Mouse (Mus musculus) heart, adult 2 months (tissue): Measurements from ENCODE around the gene Uhrf1. TPM values are rescaled to one million over a fixed set of nuclear protein-coding genes. Genes with fewer than 3 reads are reported as not detected.

ENCODE experiments used
- DNase-seq, 2 experiments: peaks; one replicate each; pipeline ENCODE4 v3.0.0; 2021
- H3K27ac ChIP-seq: fragments of 200-600 bp; 2 replicates; pipeline ENCODE4 v1.8.1; 2022
- H3K27me3 ChIP-seq: fragments of 200-500 bp; 2 replicates; pipeline ENCODE4 v1.6.1; 2012; ENCODE audit warnings: mild to moderate bottlenecking, low read length, inconsistent platforms, mixed read lengths; ENCODE audit not compliant: control insufficient read depth, insufficient read depth
- H3K36me3 ChIP-seq: fragments of 200-500 bp; 2 replicates; pipeline ENCODE4 v1.6.1; 2012; ENCODE audit warnings: low read length, inconsistent platforms; ENCODE audit not compliant: control insufficient read depth, insufficient read depth
- H3K4me1 ChIP-seq: fragments of 200-500 bp; 2 replicates; pipeline ENCODE4 v1.6.1; 2011; ENCODE audit warnings: low read length; ENCODE audit not compliant: control insufficient read depth, insufficient read depth
- H3K4me3 ChIP-seq: fragments of 200-600 bp; 2 replicates; pipeline ENCODE4 v1.8.1; 2022
- H3K79me2 ChIP-seq: fragments of 200-500 bp; replicated peaks from 2 replicates; pipeline ENCODE4 v1.6.1; 2012; ENCODE audit warnings: mild to moderate bottlenecking, inconsistent platforms, low read length, moderate library complexity, mixed read lengths; ENCODE audit not compliant: control insufficient read depth, insufficient read depth
- H3K9ac ChIP-seq: fragments of 200-500 bp; 2 replicates; pipeline ENCODE4 v1.6.1; 2012; ENCODE audit warnings: low read depth, mild to moderate bottlenecking, control low read depth, inconsistent platforms, low read length, mixed read lengths
- CTCF ChIP-seq: fragments of 200-600 bp; IDR thresholded peaks from 2 replicates; pipeline ENCODE4 v1.8.1; 2022; ENCODE audit warnings: antibody characterized with exemption, mild to moderate bottlenecking, moderate library complexity
- EP300 ChIP-seq: fragments of 200-500 bp; IDR thresholded peaks from 2 replicates; pipeline ENCODE4 v1.6.1; 2011; ENCODE audit warnings: low read depth, low read length, control low read depth; ENCODE audit not compliant: insufficient read depth
- POLR2A ChIP-seq: fragments of 200-500 bp; IDR thresholded peaks from 2 replicates; pipeline ENCODE4 v1.6.1; 2011; ENCODE audit warnings: mild to moderate bottlenecking, low read depth, low read length, control low read depth; ENCODE audit not compliant: insufficient read depth
- WGBS: fragments of 180-500 bp; shearing (Covaris S2); methylation state at CpG from one replicate; pipeline ENCODE4 v1.1.7; 2018; 5-methylcytosine and 5-hydroxymethylcytosine counted together
- intact Hi-C: fragments of 180-260 bp; cut with DNase I; formaldehyde crosslinking; loops from one replicate; pipeline ENCODE4 v1.15.1; 2025
- polyA plus RNA-seq: library from polyadenylated mRNA; depleted of rRNA; stranded (reverse); fragments of >200 nt; gene quantifications from 2 replicates; pipeline ENCODE4 v1.2.3, GENCODE M21; 2012
- total RNA-seq, 2 experiments: library from RNA; stranded (reverse); gene quantifications; 2 replicates each; pipeline ENCODE4 v1.2.3; 2021

Uhrf1 gene
- total and polyA plus RNA-seq, 3 experiments: 1.2 to 2.4 (median 2.0) TPM

- H3K9ac ChIP-seq: no peak overlapping the region
- no peak for DNase-seq
- H3K4me3 ChIP-seq: no peak overlapping the region
- WGBS: 69% methylated on average over 4 of the region's 4 CpGs
- no peak for TF ChIP-seq CTCF
- TF ChIP-seq EP300: no peak
- no peak for TF ChIP-seq POLR2A
- H3K27ac ChIP-seq: no peak overlapping the region
- H3K36me3 ChIP-seq: no peaks in the 10 kb centered on the region
- intact Hi-C loops: no loop called here
- H3K27me3 ChIP-seq: no peaks in the 10 kb centered on the region
- peaks cover 4% of the 10 kb centered on the region for H3K79me2 ChIP-seq
- no peaks in the 10 kb centered on the region for H3K4me1 ChIP-seq
These were observed 45.0 kb downstream of the Uhrf1 start for GRCm38 (mm10) chr17:56348128-56348527.

- Histone ChIP-seq H3K4me3 (no peak overlapping the region), H3K79me2 (peaks cover 4% of the 10 kb centered on the region), H3K36me3 (no peaks in the 10 kb centered on the region), H3K9ac (no peak overlapping the region), H3K27me3 (no peaks in the 10 kb centered on the region), H3K4me1 (no peaks in the 10 kb centered on the region), H3K27ac (no peak overlapping the region)
- no peak for DNase-seq
- TF ChIP-seq POLR2A (no peak), EP300 (no peak), CTCF (no peak)
- intact Hi-C loops: no loop called here
These were observed 45.5 kb downstream of the Uhrf1 start for GRCm38 (mm10) chr17:56348586-56348985.

- peak; percentile 91 for TF ChIP-seq CTCF
- peak; percentile 87; the same call in 1 of the 2 replicates for TF ChIP-seq EP300
- no peak for TF ChIP-seq POLR2A
- peak; percentile 73 to 88 for DNase-seq
- Histone ChIP-seq H3K36me3 (no peaks in the 10 kb centered on the region), H3K4me1 (no peaks in the 10 kb centered on the region), H3K9ac (no peak overlapping the region), H3K79me2 (no peaks in the 10 kb centered on the region), H3K27ac (no peak overlapping the region), H3K27me3 (no peaks in the 10 kb centered on the region), H3K4me3 (no peak overlapping the region)
- 21% methylated on average over 2 of the region's 2 CpGs for WGBS
- intact Hi-C loops: loop anchor here (1.0 to 5.0 kb wide), 3 partner anchors 59 to 218 kb away; partner anchors contain the start of gene Ticam1
These were observed 47.6 kb downstream of the Uhrf1 start for GRCm38 (mm10) chr17:56350694-56351093.

- Histone ChIP-seq H3K4me3 (no peak overlapping the region), H3K4me1 (no peaks in the 10 kb centered on the region), H3K27me3 (no peaks in the 10 kb centered on the region), H3K9ac (no peak overlapping the region), H3K27ac (no peak overlapping the region), H3K79me2 (no peaks in the 10 kb centered on the region), H3K36me3 (no peaks in the 10 kb centered on the region)
- TF ChIP-seq POLR2A: no peak
- peak; percentile 83 for TF ChIP-seq EP300
- TF ChIP-seq CTCF: peak; percentile 95
- 64% methylated on average over 9 of the region's 9 CpGs for WGBS
- DNase-seq: peak; percentile 60 to 62
- intact Hi-C loops: loop anchor here (1.0 to 5.0 kb wide), 4 partner anchors 75 to 312 kb away; no protein-coding TSS in a partner anchor
These were observed 54.1 kb downstream of the Uhrf1 start for GRCm38 (mm10) chr17:56356921-56357885.

GRCm38 (mm10) chr17:56359183-56359725 is 56.1 kb downstream of the Uhrf1 start:
- intact Hi-C loops: loop anchor here (5.0 kb wide), 1 partner anchor 73 kb away; no protein-coding TSS in a partner anchor
- no peaks in the 10 kb centered on the region for H3K79me2 ChIP-seq
- H3K4me1 ChIP-seq: no peaks in the 10 kb centered on the region
- no peak overlapping the region for H3K27ac ChIP-seq
- H3K36me3 ChIP-seq: no peaks in the 10 kb centered on the region
- DNase-seq: no peak
- no peaks in the 10 kb centered on the region for H3K27me3 ChIP-seq
- no peak overlapping the region for H3K4me3 ChIP-seq
- WGBS: 83% methylated on average over 3 of the region's 3 CpGs
- no peak overlapping the region for H3K9ac ChIP-seq
- TF ChIP-seq EP300 (no peak), CTCF (no peak), POLR2A (no peak)

- no peaks in the 10 kb centered on the region for H3K27me3 ChIP-seq
- no peak for DNase-seq
- no peak overlapping the region for H3K27ac ChIP-seq
- no peaks in the 10 kb centered on the region for H3K4me1 ChIP-seq
- no peak overlapping the region for H3K4me3 ChIP-seq
- H3K36me3 ChIP-seq: no peaks in the 10 kb centered on the region
- TF ChIP-seq POLR2A (no peak), EP300 (no peak), CTCF (no peak)
- 73% methylated on average over 1 of the region's 1 CpGs for WGBS
- no peak overlapping the region for H3K9ac ChIP-seq
- intact Hi-C loops: loop anchor here (5.0 kb wide), 1 partner anchor 72 kb away; no protein-coding TSS in a partner anchor
- H3K79me2 ChIP-seq: no peaks in the 10 kb centered on the region
These were observed 56.7 kb downstream of the Uhrf1 start for GRCm38 (mm10) chr17:56359864-56360263.
